Mouse (Mus musculus) embryo, embryonic 10.5 days (tissue): Measurements from ENCODE around the gene Zdhhc20.
"Not testable (repeated sequence)": the region's sequence is repeated elsewhere in the genome, so short reads cannot be mapped to it uniquely, and the experiment has no call there.

Experiments used
- DNase-seq: peaks from one replicate; pipeline ENCODE4 v3.0.0-alpha.2; 2015; ENCODE audit warnings: low spot score

Zdhhc20 gene

GRCm38 (mm10) chr14:57890011-57890842 lies at the start of gene Zdhhc20:
Zdhhc20 (minus strand) TSS chr14:57890276.
- peak; percentile 96 for DNase-seq

- no peak for DNase-seq
Measured at GRCm38 (mm10) chr14:57937297-57937696, 47.2 kb upstream of the Zdhhc20 start.

GRCm38 (mm10) chr14:57934666-57935065 lies 44.6 kb upstream of the Zdhhc20 start:
- DNase-seq, result no peak

GRCm38 (mm10) chr14:57933608-57934007 lies 43.5 kb upstream of the Zdhhc20 start:
- no peak for DNase-seq

- no peak for DNase-seq
Measured at GRCm38 (mm10) chr14:57932881-57933443, 42.9 kb upstream of the Zdhhc20 start.

- peak; percentile 62 for DNase-seq
Measured at GRCm38 (mm10) chr14:57921428-57922131, 31.5 kb upstream of the Zdhhc20 start.

- no peak for DNase-seq
Measured at GRCm38 (mm10) chr14:57920568-57921310, 30.7 kb upstream of the Zdhhc20 start.

GRCm38 (mm10) chr14:57919148-57919875 lies 29.2 kb upstream of the Zdhhc20 start:
- no peak for DNase-seq

GRCm38 (mm10) chr14:57915341-57915740 lies 25.3 kb upstream of the Zdhhc20 start:
- DNase-seq, result no peak

GRCm38 (mm10) chr14:57912211-57913007 lies 22.3 kb upstream of the Zdhhc20 start:
- DNase-seq, result not testable (repeated sequence)

- DNase-seq, result not testable (repeated sequence)
Measured at GRCm38 (mm10) chr14:57911787-57912186, 21.7 kb upstream of the Zdhhc20 start.

GRCm38 (mm10) chr14:57911316-57911715 lies 21.2 kb upstream of the Zdhhc20 start:
- DNase-seq, result no peak

GRCm38 (mm10) chr14:57910501-57911068 lies 20.5 kb upstream of the Zdhhc20 start:
- peak; percentile 94 for DNase-seq

- no peak for DNase-seq
Measured at GRCm38 (mm10) chr14:57909297-57909696, 19.2 kb upstream of the Zdhhc20 start.

- no peak for DNase-seq
Measured at GRCm38 (mm10) chr14:57908431-57908830, 18.4 kb upstream of the Zdhhc20 start.

- DNase-seq, result no peak
Measured at GRCm38 (mm10) chr14:57901998-57902397, 11.9 kb upstream of the Zdhhc20 start.

GRCm38 (mm10) chr14:57896882-57897281 lies 6.8 kb upstream of the Zdhhc20 start:
- DNase-seq, result no peak

GRCm38 (mm10) chr14:57896088-57896871 lies 6.2 kb upstream of the Zdhhc20 start:
- not testable (repeated sequence) for DNase-seq

GRCm38 (mm10) chr14:57894346-57894745 lies 4.3 kb upstream of the Zdhhc20 start:
- no peak for DNase-seq
